Mouse (Mus musculus): ENCODE results near the gene Ankrd24. TPM values are rescaled to one million over a fixed set of nuclear protein-coding genes. Genes with fewer than 3 reads are reported as not detected.
"Not testable (repeated sequence)": the region's sequence is repeated elsewhere in the genome, so short reads cannot be mapped to it uniquely, and the experiment has no call there.

The Ankrd24 gene
- total RNA-seq, 4 experiments from 2014 or later = 8.1 to 11.8 (median 9.1) TPM

GRCm38 (mm10) chr10:81604968-81605665 lies 23.2 kb upstream of the Ankrd24 start:
- peak; percentile 67 to 81 for DNase-seq (ENCODE audit: low spot score in 2 of 2)

GRCm38 (mm10) chr10:81605666-81605973 lies 22.7 kb upstream of the Ankrd24 start:
- no peak for DNase-seq (ENCODE audit: low spot score in 2 of 2)

- peak; percentile 90 to 94 for DNase-seq (ENCODE audit: low spot score in 2 of 2)
Measured at GRCm38 (mm10) chr10:81605974-81606751, 22.2 kb upstream of the Ankrd24 start, which contains the start of gene BC025920. Gene BC025920 (plus strand): TSS chr10:81606270.

GRCm38 (mm10) chr10:81608308-81608707 lies 20.0 kb upstream of the Ankrd24 start:
- no peak for DNase-seq (ENCODE audit: low spot score in 2 of 2)

- no peak for DNase-seq (ENCODE audit: low spot score in 2 of 2)
Measured at GRCm38 (mm10) chr10:81612779-81613178, 15.6 kb upstream of the Ankrd24 start.

GRCm38 (mm10) chr10:81615486-81615885 lies 12.9 kb upstream of the Ankrd24 start:
- no peak for DNase-seq (ENCODE audit: low spot score in 2 of 2)

- DNase-seq (ENCODE audit: low spot score in 2 of 2) = no peak
Measured at GRCm38 (mm10) chr10:81619976-81620375, 8.4 kb upstream of the Ankrd24 start.

- DNase-seq (ENCODE audit: low spot score in 2 of 2) = no peak
Measured at GRCm38 (mm10) chr10:81620786-81621185, 7.6 kb upstream of the Ankrd24 start.

- DNase-seq (ENCODE audit: low spot score in 2 of 2) = no peak
Measured at GRCm38 (mm10) chr10:81623441-81623840, 4.9 kb upstream of the Ankrd24 start.

GRCm38 (mm10) chr10:81626101-81626993 lies 2.0 kb upstream of the Ankrd24 start:
- DNase-seq (ENCODE audit: low spot score in 2 of 2) = no peak

- peak; percentile 80 to 88 for DNase-seq (ENCODE audit: low spot score in 2 of 2)
Measured at GRCm38 (mm10) chr10:81626994-81627835, 1.1 kb upstream of the Ankrd24 start, which contains the start of gene Sirt6. Gene Sirt6 (minus strand): TSS chr10:81627797.

- DNase-seq (ENCODE audit: low spot score in 2 of 2) = no peak
Measured at GRCm38 (mm10) chr10:81627836-81628220, 512 bp upstream of the Ankrd24 start.

GRCm38 (mm10) chr10:81633253-81634099 lies 5.1 kb downstream of the Ankrd24 start:
- DNase-seq (ENCODE audit: low spot score in 2 of 2) = peak in 1 of 2 experiments; percentile 64

- DNase-seq (ENCODE audit: low spot score in 2 of 2) = no peak
Measured at GRCm38 (mm10) chr10:81636338-81636737, 8.0 kb downstream of the Ankrd24 start.

- no peak for DNase-seq (ENCODE audit: low spot score in 2 of 2)
Measured at GRCm38 (mm10) chr10:81638101-81638500, 9.8 kb downstream of the Ankrd24 start.

GRCm38 (mm10) chr10:81640825-81641224 lies 12.5 kb downstream of the Ankrd24 start:
- not testable (repeated sequence) for DNase-seq (ENCODE audit: low spot score in 2 of 2)

GRCm38 (mm10) chr10:81641566-81641965 lies 13.2 kb downstream of the Ankrd24 start:
- DNase-seq (ENCODE audit: low spot score in 2 of 2) = no peak

- no peak for DNase-seq (ENCODE audit: low spot score in 2 of 2)
Measured at GRCm38 (mm10) chr10:81641978-81642647, 13.8 kb downstream of the Ankrd24 start.
